Mouse (Mus musculus): ENCODE results near the gene Gnl2. TPM values are rescaled to one million over a fixed set of nuclear protein-coding genes. Genes with fewer than 3 reads are reported as not detected.

The Gnl2 gene
- 91.2 and 103 TPM in 2 replicates for polyA plus RNA-seq (2014; fragmentation: Nextera tagmentation; extraction: Ambion mirVana)

- H3K4me1 ChIP-seq (replicated peaks; ENCODE audit: control insufficient read depth, insufficient read depth, low read length), result no peaks in the 10 kb centered on the region
- H3K9ac ChIP-seq (ENCODE audit: low read depth, low read length), result no peak within 1 kb of the TSS
- no peak for ATAC-seq (ENCODE audit: low FRiP score)
- DNase-seq (ENCODE audit: low spot score), result no peak
- H3K9me3 ChIP-seq (ENCODE audit: control insufficient read depth, low read length), result no peaks in the 10 kb centered on the region
- H3K27ac ChIP-seq (ENCODE audit: low read depth, low read length), result no peak within 1 kb of the TSS
- H3K4me3 ChIP-seq (ENCODE audit: low read depth, low read length), result no peak within 1 kb of the TSS
- H3K36me3 ChIP-seq (ENCODE audit: control insufficient read depth, insufficient read depth, low read length), result no peaks in the 10 kb centered on the region
- no peaks in the 10 kb centered on the region for H3K27me3 ChIP-seq (ENCODE audit: control insufficient read depth, insufficient read depth, low read length)
- 89% methylated on average over 10 of the region's 10 CpGs for WGBS
- H3K4me2 ChIP-seq (replicated peaks; ENCODE audit: low read depth, low read length), result no peak within 1 kb of the TSS
These were observed at the start of gene Gnl2 for GRCm38 (mm10) chr4:125015806-125016635. Gnl2 (plus strand) TSS chr4:125016585.

- Histone ChIP-seq H3K36me3 (ENCODE audit: control insufficient read depth, insufficient read depth, low read length) (no peaks in the 10 kb centered on the region), H3K9ac (ENCODE audit: low read depth, low read length) (no peak overlapping the region), H3K27ac (ENCODE audit: low read depth, low read length) (no peak overlapping the region), H3K27me3 (ENCODE audit: control insufficient read depth, insufficient read depth, low read length) (no peaks in the 10 kb centered on the region), H3K4me2 (replicated peaks; ENCODE audit: low read depth, low read length) (no peak overlapping the region), H3K9me3 (ENCODE audit: control insufficient read depth, low read length) (no peaks in the 10 kb centered on the region), H3K4me3 (ENCODE audit: low read depth, low read length) (no peak overlapping the region), H3K4me1 (replicated peaks; ENCODE audit: control insufficient read depth, insufficient read depth, low read length) (peaks cover 9% of the 10 kb centered on the region; the same call in 1 of the 2 replicates)
- no peak for ATAC-seq (ENCODE audit: low FRiP score)
- WGBS, result 49% methylated on average over 6 of the region's 6 CpGs
- DNase-seq (ENCODE audit: low spot score), result no peak
These were observed 47.7 kb upstream of the Gnl2 start for GRCm38 (mm10) chr4:124968711-124969110.

- no peak overlapping the region for H3K4me3 ChIP-seq (ENCODE audit: low read depth, low read length)
- H3K27ac ChIP-seq (ENCODE audit: low read depth, low read length), result no peak overlapping the region
- H3K4me2 ChIP-seq (replicated peaks; ENCODE audit: low read depth, low read length), result no peak overlapping the region
- DNase-seq (ENCODE audit: low spot score) (no peak), ATAC-seq (ENCODE audit: low FRiP score) (no peak)
- H3K4me1 ChIP-seq (replicated peaks; ENCODE audit: control insufficient read depth, insufficient read depth, low read length), result peaks cover 9% of the 10 kb centered on the region; the same call in 1 of the 2 replicates
- 83% methylated on average over 7 of the region's 7 CpGs for WGBS
- no peaks in the 10 kb centered on the region for H3K9me3 ChIP-seq (ENCODE audit: control insufficient read depth, low read length)
- no peaks in the 10 kb centered on the region for H3K27me3 ChIP-seq (ENCODE audit: control insufficient read depth, insufficient read depth, low read length)
- no peak overlapping the region for H3K9ac ChIP-seq (ENCODE audit: low read depth, low read length)
- no peaks in the 10 kb centered on the region for H3K36me3 ChIP-seq (ENCODE audit: control insufficient read depth, insufficient read depth, low read length)
These were observed 47.1 kb upstream of the Gnl2 start for GRCm38 (mm10) chr4:124969219-124969848.

GRCm38 (mm10) chr4:124970194-124970593 is 46.2 kb upstream of the Gnl2 start:
- Histone ChIP-seq H3K27me3 (ENCODE audit: control insufficient read depth, insufficient read depth, low read length) (no peaks in the 10 kb centered on the region), H3K9ac (ENCODE audit: low read depth, low read length) (no peak overlapping the region), H3K27ac (ENCODE audit: low read depth, low read length) (no peak overlapping the region), H3K4me2 (replicated peaks; ENCODE audit: low read depth, low read length) (no peak overlapping the region), H3K4me3 (ENCODE audit: low read depth, low read length) (no peak overlapping the region), H3K9me3 (ENCODE audit: control insufficient read depth, low read length) (no peaks in the 10 kb centered on the region), H3K4me1 (replicated peaks; ENCODE audit: control insufficient read depth, insufficient read depth, low read length) (peaks cover 6% of the 10 kb centered on the region; the same call in 1 of the 2 replicates), H3K36me3 (ENCODE audit: control insufficient read depth, insufficient read depth, low read length) (no peaks in the 10 kb centered on the region)
- WGBS, result 77% methylated on average over 11 of the region's 11 CpGs
- ATAC-seq (ENCODE audit: low FRiP score) (no peak), DNase-seq (ENCODE audit: low spot score) (no peak)

- Histone ChIP-seq H3K4me3 (ENCODE audit: low read depth, low read length) (no peak overlapping the region), H3K4me2 (replicated peaks; ENCODE audit: low read depth, low read length) (no peak overlapping the region), H3K27ac (ENCODE audit: low read depth, low read length) (no peak overlapping the region), H3K4me1 (replicated peaks; ENCODE audit: control insufficient read depth, insufficient read depth, low read length) (peaks cover 5% of the 10 kb centered on the region; the same call in 1 of the 2 replicates), H3K36me3 (ENCODE audit: control insufficient read depth, insufficient read depth, low read length) (no peaks in the 10 kb centered on the region), H3K9ac (ENCODE audit: low read depth, low read length) (no peak overlapping the region), H3K27me3 (ENCODE audit: control insufficient read depth, insufficient read depth, low read length) (no peaks in the 10 kb centered on the region), H3K9me3 (ENCODE audit: control insufficient read depth, low read length) (no peaks in the 10 kb centered on the region)
- WGBS, result 39% methylated on average over 5 of the region's 5 CpGs
- ATAC-seq (ENCODE audit: low FRiP score) (no peak), DNase-seq (ENCODE audit: low spot score) (no peak)
These were observed 45.7 kb upstream of the Gnl2 start for GRCm38 (mm10) chr4:124970677-124971076.

GRCm38 (mm10) chr4:124971094-124971493 is 45.3 kb upstream of the Gnl2 start:
- DNase-seq (ENCODE audit: low spot score), result no peak
- H3K36me3 ChIP-seq (ENCODE audit: control insufficient read depth, insufficient read depth, low read length), result no peaks in the 10 kb centered on the region
- H3K4me1 ChIP-seq (replicated peaks; ENCODE audit: control insufficient read depth, insufficient read depth, low read length), result peaks cover 5% of the 10 kb centered on the region; the same call in 1 of the 2 replicates
- H3K9me3 ChIP-seq (ENCODE audit: control insufficient read depth, low read length), result no peaks in the 10 kb centered on the region
- H3K4me3 ChIP-seq (ENCODE audit: low read depth, low read length), result no peak overlapping the region
- no peak overlapping the region for H3K4me2 ChIP-seq (replicated peaks; ENCODE audit: low read depth, low read length)
- H3K9ac ChIP-seq (ENCODE audit: low read depth, low read length), result no peak overlapping the region
- H3K27ac ChIP-seq (ENCODE audit: low read depth, low read length), result no peak overlapping the region
- WGBS, result 86% methylated on average over 8 of the region's 8 CpGs
- no peaks in the 10 kb centered on the region for H3K27me3 ChIP-seq (ENCODE audit: control insufficient read depth, insufficient read depth, low read length)
- no peak for ATAC-seq (ENCODE audit: low FRiP score)

- no peak overlapping the region for H3K27ac ChIP-seq (ENCODE audit: low read depth, low read length)
- no peaks in the 10 kb centered on the region for H3K36me3 ChIP-seq (ENCODE audit: control insufficient read depth, insufficient read depth, low read length)
- no peak overlapping the region for H3K4me2 ChIP-seq (replicated peaks; ENCODE audit: low read depth, low read length)
- WGBS, result 44% methylated on average over 9 of the region's 9 CpGs
- H3K9me3 ChIP-seq (ENCODE audit: control insufficient read depth, low read length), result no peaks in the 10 kb centered on the region
- no peak for ATAC-seq (ENCODE audit: low FRiP score)
- H3K9ac ChIP-seq (ENCODE audit: low read depth, low read length), result no peak overlapping the region
- no peaks in the 10 kb centered on the region for H3K27me3 ChIP-seq (ENCODE audit: control insufficient read depth, insufficient read depth, low read length)
- H3K4me1 ChIP-seq (replicated peaks; ENCODE audit: control insufficient read depth, insufficient read depth, low read length), result peaks cover 5% of the 10 kb centered on the region; the same call in 1 of the 2 replicates
- H3K4me3 ChIP-seq (ENCODE audit: low read depth, low read length), result no peak overlapping the region
- peak; percentile 31 for DNase-seq (ENCODE audit: low spot score)
These were observed 44.1 kb upstream of the Gnl2 start for GRCm38 (mm10) chr4:124972316-124972715.

- Histone ChIP-seq H3K9ac (ENCODE audit: low read depth, low read length) (no peak overlapping the region), H3K4me1 (replicated peaks; ENCODE audit: control insufficient read depth, insufficient read depth, low read length) (peaks cover 5% of the 10 kb centered on the region; the same call in 1 of the 2 replicates), H3K4me3 (ENCODE audit: low read depth, low read length) (no peak overlapping the region), H3K27ac (ENCODE audit: low read depth, low read length) (no peak overlapping the region), H3K9me3 (ENCODE audit: control insufficient read depth, low read length) (no peaks in the 10 kb centered on the region), H3K36me3 (ENCODE audit: control insufficient read depth, insufficient read depth, low read length) (no peaks in the 10 kb centered on the region), H3K4me2 (replicated peaks; ENCODE audit: low read depth, low read length) (no peak overlapping the region), H3K27me3 (ENCODE audit: control insufficient read depth, insufficient read depth, low read length) (no peaks in the 10 kb centered on the region)
- no peak for DNase-seq (ENCODE audit: low spot score)
- no peak for ATAC-seq (ENCODE audit: low FRiP score)
- WGBS, result 81% methylated on average over 2 of the region's 2 CpGs
These were observed 43.1 kb upstream of the Gnl2 start for GRCm38 (mm10) chr4:124973296-124973695.

All from hindbrain, embryonic 11.5 days (tissue).